Mouse (Mus musculus): ENCODE measurements around the gene Ptcd1. TPM values are rescaled to one million over a fixed set of nuclear protein-coding genes. Genes with fewer than 3 reads are reported as not detected.
A peak's percentile ranks its signal among the peaks of the same experiment; 100 is the strongest.
"Not testable (repeated sequence)": the region's sequence is repeated elsewhere in the genome, so short reads cannot be mapped to it uniquely, and the experiment has no call there.

Gene Ptcd1
- polyA plus RNA-seq, 1 experiment = not detected

DNA sequence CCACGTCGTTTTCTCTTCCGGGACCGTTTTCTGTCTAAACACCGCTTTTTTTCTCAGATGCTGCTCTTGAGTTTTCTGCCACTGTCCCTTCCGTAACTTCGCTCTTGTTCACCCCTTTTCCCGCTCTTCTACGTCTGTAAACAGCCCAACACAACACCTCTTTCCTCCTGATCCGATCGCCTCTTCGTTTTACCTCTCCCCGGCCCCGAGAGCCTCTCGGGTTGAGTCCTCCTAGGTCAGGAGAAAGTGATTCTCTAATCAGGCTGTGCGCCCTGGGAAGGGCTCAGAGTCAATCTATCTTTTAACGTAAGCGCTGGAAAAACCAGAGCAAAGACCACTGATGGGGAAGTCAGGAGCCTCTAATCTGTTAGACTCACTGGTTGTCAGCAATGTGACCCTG is 26.3 kb downstream of the Ptcd1 start:
- Histone ChIP-seq H3K4me3 (ENCODE audit: insufficient read depth, low read depth, low read length) (peak overlapping the region; percentile 80), H3K4me1 (ENCODE audit: control insufficient read depth, insufficient read depth, low read length) (peaks cover 4% of the 10 kb centered on the region), H3K27ac (ENCODE audit: insufficient read depth, low read depth, low read length) (peak overlapping the region; percentile 100; the same call in 1 of the 2 replicates)
- TF ChIP-seq CTCF (IDR thresholded peaks at IDR 0.05; ENCODE audit: insufficient read depth, low read depth, low read length) (no peak), POLR2A (IDR thresholded peaks at IDR 0.05; ENCODE audit: insufficient read depth, low read depth, low read length) (no peak)
- under 1% methylated on average over 18 of the region's 18 CpGs for WGBS

GRCm38 (mm10) chr5:145139571-145140519 is 27.1 kb downstream of the Ptcd1 start, which contains the start of the genes Pdap1 and Bud31:
Gene Pdap1, minus strand, starts transcription at chr5:145140238.
Gene Bud31, plus strand, starts transcription at chr5:145140362.
- Histone ChIP-seq H3K4me1 (ENCODE audit: control insufficient read depth, insufficient read depth, low read length) (peaks cover 4% of the 10 kb centered on the region), H3K4me3 (ENCODE audit: insufficient read depth, low read depth, low read length) (peak within 1 kb of the TSS; percentile 80), H3K27ac (ENCODE audit: insufficient read depth, low read depth, low read length) (peak within 1 kb of the TSS; percentile 100)
- under 1% methylated on average over 84 of the region's 84 CpGs for WGBS
- TF ChIP-seq POLR2A (IDR thresholded peaks at IDR 0.05; ENCODE audit: insufficient read depth, low read depth, low read length) (peak; percentile 27), CTCF (IDR thresholded peaks at IDR 0.05; ENCODE audit: insufficient read depth, low read depth, low read length) (no peak)

- WGBS = 6% methylated on average over 6 of the region's 6 CpGs
- Histone ChIP-seq H3K4me3 (ENCODE audit: insufficient read depth, low read depth, low read length) (peak overlapping the region; percentile 12; the same call in 1 of the 2 replicates), H3K4me1 (ENCODE audit: control insufficient read depth, insufficient read depth, low read length) (peaks cover 4% of the 10 kb centered on the region), H3K27ac (ENCODE audit: insufficient read depth, low read depth, low read length) (no peak overlapping the region)
- TF ChIP-seq CTCF (IDR thresholded peaks at IDR 0.05; ENCODE audit: insufficient read depth, low read depth, low read length) (no peak), POLR2A (IDR thresholded peaks at IDR 0.05; ENCODE audit: insufficient read depth, low read depth, low read length) (no peak)
These were observed 28.1 kb downstream of the Ptcd1 start for GRCm38 (mm10) chr5:145138836-145139235.

- 87% methylated on average over 6 of the region's 6 CpGs for WGBS
- not testable (repeated sequence) for H3K27ac ChIP-seq (ENCODE audit: insufficient read depth, low read depth, low read length); H3K4me3 ChIP-seq (ENCODE audit: insufficient read depth, low read depth, low read length)
- peaks cover 15% of the 10 kb centered on the region for H3K4me1 ChIP-seq (ENCODE audit: control insufficient read depth, insufficient read depth, low read length)
These were observed 33.6 kb downstream of the Ptcd1 start for GRCm38 (mm10) chr5:145133275-145133674.

DNA sequence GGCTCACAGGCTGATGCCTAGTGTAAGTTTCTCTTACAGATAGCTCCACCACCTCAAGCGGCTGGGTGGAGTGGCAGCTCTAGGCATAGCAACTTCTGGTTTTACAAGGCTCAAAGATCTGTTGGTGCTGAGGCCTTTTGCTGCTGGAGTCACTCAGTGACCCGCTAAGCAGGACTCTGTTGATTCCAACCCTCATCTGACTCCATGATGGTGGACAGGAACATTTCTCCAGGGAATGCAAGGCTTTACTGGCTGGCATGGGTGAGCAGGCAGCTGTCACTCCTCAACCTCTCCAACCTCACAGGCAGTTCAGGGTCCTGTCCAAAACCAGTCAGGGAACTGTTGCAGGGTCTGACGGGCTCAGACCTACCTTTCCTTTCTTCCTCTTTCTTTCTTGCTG is 35.9 kb downstream of the Ptcd1 start:
- H3K4me3 ChIP-seq (ENCODE audit: insufficient read depth, low read depth, low read length) = no peak overlapping the region
- WGBS = 91% methylated on average over 3 of the region's 3 CpGs
- peaks cover 11% of the 10 kb centered on the region for H3K4me1 ChIP-seq (ENCODE audit: control insufficient read depth, insufficient read depth, low read length)
- no peak overlapping the region for H3K27ac ChIP-seq (ENCODE audit: insufficient read depth, low read depth, low read length)
- TF ChIP-seq CTCF (IDR thresholded peaks at IDR 0.05; ENCODE audit: insufficient read depth, low read depth, low read length) (no peak), POLR2A (IDR thresholded peaks at IDR 0.05; ENCODE audit: insufficient read depth, low read depth, low read length) (no peak)

DNA sequence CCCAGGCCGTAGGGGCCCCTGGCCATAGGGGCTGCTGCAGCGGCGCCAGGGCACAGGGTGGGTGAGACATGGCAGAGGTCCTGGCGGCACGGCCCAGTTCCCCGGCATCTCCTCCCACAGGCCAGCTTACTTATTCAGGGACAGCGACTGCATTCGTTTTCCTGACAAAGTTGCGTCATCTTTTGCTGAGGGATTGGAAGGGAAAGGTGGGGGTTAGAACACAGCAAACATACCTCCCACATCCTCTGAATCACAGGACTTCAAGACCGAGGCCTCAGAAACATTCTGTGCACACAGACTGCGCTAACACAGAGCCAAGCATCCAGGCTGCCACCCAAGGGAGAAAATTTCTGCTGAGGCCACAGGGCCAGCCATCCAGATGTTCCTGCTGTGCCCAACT is 36.7 kb downstream of the Ptcd1 start:
- Histone ChIP-seq H3K4me3 (ENCODE audit: insufficient read depth, low read depth, low read length) (no peak overlapping the region; the same call in 1 of the 2 replicates), H3K4me1 (ENCODE audit: control insufficient read depth, insufficient read depth, low read length) (peaks cover 11% of the 10 kb centered on the region), H3K27ac (ENCODE audit: insufficient read depth, low read depth, low read length) (no peak overlapping the region)
- WGBS = 59% methylated on average over 11 of the region's 11 CpGs
- TF ChIP-seq POLR2A (IDR thresholded peaks at IDR 0.05; ENCODE audit: insufficient read depth, low read depth, low read length) (no peak), CTCF (IDR thresholded peaks at IDR 0.05; ENCODE audit: insufficient read depth, low read depth, low read length) (no peak)

GRCm38 (mm10) chr5:145129773-145130172 is 37.1 kb downstream of the Ptcd1 start:
- H3K4me3 ChIP-seq (ENCODE audit: insufficient read depth, low read depth, low read length); H3K27ac ChIP-seq (ENCODE audit: insufficient read depth, low read depth, low read length): not testable (repeated sequence)
- H3K4me1 ChIP-seq (ENCODE audit: control insufficient read depth, insufficient read depth, low read length) = peaks cover 11% of the 10 kb centered on the region
- WGBS = 75% methylated on average over 4 of the region's 6 CpGs

- Histone ChIP-seq H3K27ac (ENCODE audit: insufficient read depth, low read depth, low read length) (no peak overlapping the region), H3K4me3 (ENCODE audit: insufficient read depth, low read depth, low read length) (no peak overlapping the region), H3K4me1 (ENCODE audit: control insufficient read depth, insufficient read depth, low read length) (peaks cover 11% of the 10 kb centered on the region)
- TF ChIP-seq CTCF (IDR thresholded peaks at IDR 0.05; ENCODE audit: insufficient read depth, low read depth, low read length) (no peak), POLR2A (IDR thresholded peaks at IDR 0.05; ENCODE audit: insufficient read depth, low read depth, low read length) (no peak)
- 89% methylated on average over 4 of the region's 4 CpGs for WGBS
These were observed 37.8 kb downstream of the Ptcd1 start for GRCm38 (mm10) chr5:145129124-145129523.

DNA sequence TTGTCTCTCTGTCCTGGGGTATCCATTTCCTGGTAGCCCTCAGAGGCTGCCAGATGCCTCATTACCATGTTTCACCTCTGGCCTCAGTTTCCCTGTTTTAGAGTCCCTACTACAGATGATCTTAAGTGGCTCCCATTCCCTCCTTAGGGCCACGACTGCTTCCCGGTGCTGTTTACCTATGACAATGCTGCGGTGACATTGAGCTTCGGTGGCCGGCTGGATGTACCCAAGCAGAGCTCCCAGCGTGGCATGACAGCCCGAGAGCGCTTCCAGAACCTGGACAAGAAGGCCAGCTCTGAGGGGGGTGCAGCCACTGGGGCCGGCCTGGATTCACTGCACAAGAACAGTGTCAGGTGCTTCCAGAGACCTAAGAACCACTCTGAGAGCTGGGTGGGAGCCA is 40.3 kb downstream of the Ptcd1 start:
- Histone ChIP-seq H3K4me1 (ENCODE audit: control insufficient read depth, insufficient read depth, low read length) (peaks cover 11% of the 10 kb centered on the region), H3K27ac (ENCODE audit: insufficient read depth, low read depth, low read length) (no peak overlapping the region), H3K4me3 (ENCODE audit: insufficient read depth, low read depth, low read length) (no peak overlapping the region)
- WGBS = 94% methylated on average over 9 of the region's 9 CpGs
- no peak for TF ChIP-seq CTCF (IDR thresholded peaks at IDR 0.05; ENCODE audit: insufficient read depth, low read depth, low read length)
- TF ChIP-seq POLR2A (IDR thresholded peaks at IDR 0.05; ENCODE audit: insufficient read depth, low read depth, low read length) = no peak
